Comparison of ENCODE assay signal across 27 mouse cellular contexts in the genomic region with DNA sequence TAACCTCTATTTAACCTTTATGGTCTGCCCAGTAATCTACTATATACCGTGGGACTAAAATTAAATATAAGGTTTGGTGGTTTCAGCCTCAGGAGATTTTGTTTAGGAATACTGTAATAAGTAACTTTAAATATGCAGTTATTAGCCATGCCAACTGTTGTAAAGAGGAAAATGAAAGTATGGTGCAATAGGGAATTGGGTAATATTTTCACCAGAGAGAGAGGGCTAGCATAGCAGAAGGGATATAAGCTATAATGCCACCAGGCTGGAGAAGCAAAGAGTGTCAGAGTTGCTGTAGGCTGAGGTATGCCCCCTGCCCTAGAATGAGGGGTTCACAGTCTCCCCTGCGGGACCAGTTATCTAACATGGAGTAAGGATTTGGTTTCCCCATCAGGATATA.
DNase-seq lines count a peak whose midpoint lies in the region; ATAC-seq lines count a peak whose summit lies in the region.
"Had no signal": no experiment of that assay in that cellular context is flagged by ENCODE, and none has a peak within 500 bp of the region (broad histone marks: within the 10 kb centered on the region; RNA-seq: fewer than 3 reads in every experiment).

No protein-coding gene starts in this region.

- no peaks in the 10 kb centered on the region for H3K27me3 ChIP-seq in hindbrain, embryonic 14.5 days (ENCODE audit: control insufficient read depth, insufficient read depth, low read length)
- H3K27me3 ChIP-seq: embryonic facial prominence, embryonic 15.5 days; forebrain, embryonic 12.5 days; limb, embryonic 15.5 days; megakaryocyte, embryonic 14.5 days had no signal

- no peak overlapping the region for H3K9ac ChIP-seq in hindbrain, embryonic 14.5 days
- H3K9ac ChIP-seq: embryonic facial prominence, embryonic 15.5 days; forebrain, embryonic 12.5 days; forebrain, postnatal 0 days; limb, embryonic 15.5 days had no signal

- H3K36me3 ChIP-seq in hindbrain, embryonic 14.5 days (replicated peaks; ENCODE audit: control insufficient read depth, insufficient read depth) = no peaks in the 10 kb centered on the region
- H3K36me3 ChIP-seq: embryonic facial prominence, embryonic 10.5 days; embryonic facial prominence, embryonic 15.5 days; forebrain, embryonic 12.5 days; hindbrain, embryonic 10.5 days; limb, embryonic 10.5 days; limb, embryonic 15.5 days had no signal

- H3K4me3 ChIP-seq in hindbrain, embryonic 14.5 days (replicated peaks; ENCODE audit: low read length) = no peak overlapping the region
- H3K4me3 ChIP-seq: embryonic facial prominence, embryonic 10.5 days; embryonic facial prominence, embryonic 15.5 days; forebrain, embryonic 12.5 days; hindbrain, embryonic 10.5 days; limb, embryonic 10.5 days; limb, embryonic 15.5 days; megakaryocyte, embryonic 14.5 days had no signal

- H3K4me2 ChIP-seq in hindbrain, embryonic 14.5 days (replicated peaks) = no peak overlapping the region
- H3K4me2 ChIP-seq: embryonic facial prominence, embryonic 15.5 days; forebrain, embryonic 12.5 days; limb, embryonic 15.5 days had no signal

- peak; percentile 89 for ATAC-seq in megakaryocyte, adult 5-6 weeks (ENCODE audit: poor library complexity, severe bottlenecking)
- no peak for ATAC-seq in hindbrain, embryonic 14.5 days (ENCODE audit: low FRiP score)
- ATAC-seq: forebrain, postnatal 0 days; hindbrain, embryonic 16.5 days had no signal

- no peak overlapping the region for H3K27ac ChIP-seq in hindbrain, embryonic 14.5 days
- H3K27ac ChIP-seq: embryonic facial prominence, embryonic 10.5 days; embryonic facial prominence, embryonic 15.5 days; forebrain, embryonic 12.5 days; hindbrain, embryonic 10.5 days; limb, embryonic 10.5 days; limb, embryonic 15.5 days had no signal

- H3K4me1 ChIP-seq in hindbrain, embryonic 14.5 days (replicated peaks; ENCODE audit: control insufficient read depth, insufficient read depth, low read length) = no peaks in the 10 kb centered on the region
- H3K4me1 ChIP-seq: forebrain, embryonic 12.5 days; hindbrain, embryonic 10.5 days; limb, embryonic 15.5 days; megakaryocyte, embryonic 14.5 days had no signal

- WGBS in hindbrain, embryonic 14.5 days = 83% methylated on average over 2 of the region's 2 CpGs

- peaks cover 12% of the 10 kb centered on the region; the same call in 1 of the 2 replicates for H3K9me3 ChIP-seq in hindbrain, embryonic 14.5 days (ENCODE audit: control insufficient read depth, low read length)
- H3K9me3 ChIP-seq: embryonic facial prominence, embryonic 15.5 days; limb, embryonic 10.5 days; limb, embryonic 15.5 days had no signal

- DNase-seq in lung, postnatal 36 days = peak; percentile 15
- DNase-seq in lung, postnatal 14 days = no peak
- DNase-seq in adipocyte (ENCODE audit: low spot score) (peak; percentile 72), MN1 (ENCODE audit: low spot score) (no peak)
- no peak for DNase-seq in hindbrain, embryonic 14.5 days (ENCODE audit: low spot score)
- no peak for DNase-seq in right cerebral cortex, postnatal 36 days (ENCODE audit: low spot score in 2 of 2)
- DNase-seq: adrenal gland, postnatal 14 days; B cell, adult 2 months; cerebellum, adult 2 months; cerebellum, postnatal 14 days; forebrain, postnatal 0 days; heart, postnatal 14 days; kidney, adult 2 months; layer of hippocampus, postnatal 36 days; midbrain, embryonic 14.5 days; right cerebral cortex, postnatal 4 days; thymus, adult 2 months; thymus, postnatal 36 days had no signal

Comparison
In these comparisons a context has a peak if more than half of its experiments do, and no peak if none do; other contexts are left out.
1. DNase-seq: peak in lung, postnatal 36 days (single experiment) and adipocyte (single experiment); none in lung, postnatal 14 days (single experiment), MN1 (single experiment), hindbrain, embryonic 14.5 days (single experiment) and right cerebral cortex, postnatal 36 days (0 of 2).